Mouse (Mus musculus) forebrain, embryonic 16.5 days (tissue): Measurements from ENCODE around the gene Tns2. TPM values are rescaled to one million over a fixed set of nuclear protein-coding genes. Genes with fewer than 3 reads are reported as not detected.

Experiments
- ATAC-seq: fragments of 200-750 bp; cut with Nextera tagmentation; 2 replicates; pipeline ENCODE4 v1.8.0; 2017; ENCODE audit warnings: mild to moderate bottlenecking, moderate library complexity
- H3K27ac ChIP-seq: fragments of 300-500 bp; sonication (generic); 2 replicates; pipeline ENCODE4 v1.5.1; 2014; ENCODE audit warnings: low read length, control low read depth
- H3K27me3 ChIP-seq: fragments of 300-500 bp; sonication (generic); replicated peaks from 2 replicates; pipeline ENCODE4 v1.6.1; 2014; ENCODE audit warnings: low read length; ENCODE audit not compliant: control insufficient read depth, insufficient read depth
- H3K36me3 ChIP-seq: fragments of 300-500 bp; sonication (generic); 2 replicates; pipeline ENCODE4 v1.6.1; 2014; ENCODE audit not compliant: control insufficient read depth, insufficient read depth
- H3K4me1 ChIP-seq: fragments of 300-500 bp; sonication (generic); replicated peaks from 2 replicates; pipeline ENCODE4 v1.6.1; 2014; ENCODE audit warnings: low read length; ENCODE audit not compliant: control insufficient read depth, insufficient read depth
- H3K4me2 ChIP-seq: fragments of 300-500 bp; sonication (generic); 2 replicates; pipeline ENCODE4 v1.6.1; 2014; ENCODE audit warnings: mild to moderate bottlenecking, low read length, control low read depth
- H3K4me3 ChIP-seq: fragments of 300-500 bp; sonication (generic); replicated peaks from 2 replicates; pipeline ENCODE4 v1.5.1; 2014; ENCODE audit warnings: mild to moderate bottlenecking, low read length, control low read depth
- H3K9ac ChIP-seq: fragments of 300-500 bp; sonication (generic); replicated peaks from 2 replicates; pipeline ENCODE4 v1.6.1; 2014; ENCODE audit warnings: low read depth, low read length, control low read depth
- H3K9me3 ChIP-seq: fragments of 300-500 bp; sonication (generic); 2 replicates; pipeline ENCODE4 v1.6.1; 2016; ENCODE audit warnings: low read length; ENCODE audit not compliant: control insufficient read depth
- WGBS: fragments of 180-500 bp; shearing (Covaris S2); extraction: QIAGEN DNeasy Blood & Tissue Kit; methylation state at CpG from one replicate; pipeline ENCODE4 v1.1.7; 2014; 5-methylcytosine and 5-hydroxymethylcytosine counted together
- polyA plus RNA-seq: library from polyadenylated mRNA; unstranded; fragments of >200 nt; fragmentation: Nextera tagmentation; extraction: Ambion mirVana; gene quantifications from 2 replicates; pipeline ENCODE4 v1.2.1, GENCODE M21; 2015

Tns2 gene
- polyA plus RNA-seq, 1 experiment from 2014 or later = 6.9 TPM

- WGBS = 29% methylated on average over 20 of the region's 20 CpGs
These were observed 56.6 kb downstream of the Tns2 start for GRCm38 (mm10) chr15:102156836-102157235.

GRCm38 (mm10) chr15:102160415-102161060 is 60.3 kb downstream of the Tns2 start:
- Histone ChIP-seq H3K4me2 (no peak overlapping the region), H3K36me3 (no peaks in the 10 kb centered on the region), H3K9ac (no peak overlapping the region), H3K27me3 (no peaks in the 10 kb centered on the region), H3K27ac (no peak overlapping the region), H3K9me3 (no peaks in the 10 kb centered on the region), H3K4me1 (no peaks in the 10 kb centered on the region), H3K4me3 (no peak overlapping the region)
- no peak for ATAC-seq
- WGBS = 70% methylated on average over 25 of the region's 27 CpGs

More at GRCm38 (mm10) chr15:102156836-102157235, 56.6 kb downstream of the Tns2 start:
- H3K4me1 ChIP-seq = no peaks in the 10 kb centered on the region
- H3K27ac ChIP-seq = no peak overlapping the region
- ATAC-seq = no peak
- no peaks in the 10 kb centered on the region for H3K27me3 ChIP-seq
- H3K36me3 ChIP-seq = no peaks in the 10 kb centered on the region
- H3K9me3 ChIP-seq = no peaks in the 10 kb centered on the region
- H3K4me2 ChIP-seq = no peak overlapping the region
- no peak overlapping the region for H3K4me3 ChIP-seq
- H3K9ac ChIP-seq = no peak overlapping the region

- WGBS = 58% methylated on average over 3 of the region's 3 CpGs
- Histone ChIP-seq H3K36me3 (no peaks in the 10 kb centered on the region), H3K27me3 (no peaks in the 10 kb centered on the region), H3K9ac (no peak overlapping the region), H3K27ac (no peak overlapping the region), H3K4me2 (no peak overlapping the region), H3K9me3 (no peaks in the 10 kb centered on the region), H3K4me1 (no peaks in the 10 kb centered on the region), H3K4me3 (no peak overlapping the region)
- ATAC-seq = no peak
These were observed 63.9 kb downstream of the Tns2 start for GRCm38 (mm10) chr15:102163900-102164693.

- Histone ChIP-seq H3K4me1 (no peaks in the 10 kb centered on the region), H3K4me3 (no peak overlapping the region), H3K27ac (no peak overlapping the region), H3K9ac (no peak overlapping the region), H3K27me3 (no peaks in the 10 kb centered on the region), H3K4me2 (no peak overlapping the region), H3K36me3 (no peaks in the 10 kb centered on the region), H3K9me3 (no peaks in the 10 kb centered on the region)
- WGBS = 70% methylated on average over 6 of the region's 6 CpGs
- ATAC-seq = no peak
These were observed 65.4 kb downstream of the Tns2 start for GRCm38 (mm10) chr15:102165468-102166100.

Other genes with a start within 250 kb of the Tns2 start
- gene Krt1, start 249.6 kb upstream of the Tns2 start, polyA plus RNA-seq = 8.2 and 10.8 TPM in 2 replicates
- 0.49 and 0.94 TPM in 2 replicates for gene Krt77, start 230.7 kb upstream of the Tns2 start, polyA plus RNA-seq
- not detected in 2 replicates for gene Krt76, start 207.5 kb upstream of the Tns2 start, polyA plus RNA-seq
- 0.55 TPM in 1 of 2 replicates, not detected in the other for gene Krt4, start 175.7 kb upstream of the Tns2 start, polyA plus RNA-seq
- 0.15 and 0.38 TPM in 2 replicates for gene Krt79, start 160.1 kb upstream of the Tns2 start, polyA plus RNA-seq
- gene Krt78, start 146.1 kb upstream of the Tns2 start, polyA plus RNA-seq = not detected in 2 replicates
- gene Krt8, start 95.9 kb upstream of the Tns2 start, polyA plus RNA-seq = 2.4 and 3.7 TPM in 2 replicates
- gene Krt18, start 72.2 kb upstream of the Tns2 start, polyA plus RNA-seq = 4.4 TPM in 2 replicates
- gene Eif4b, start 26.6 kb upstream of the Tns2 start, polyA plus RNA-seq = 109 and 117 TPM in 2 replicates
- 48.2 and 56.4 TPM in 2 replicates for gene Spryd3, start 35.8 kb downstream of the Tns2 start, polyA plus RNA-seq
- gene Igfbp6, start 43.9 kb downstream of the Tns2 start, polyA plus RNA-seq = 2.2 and 2.4 TPM in 2 replicates
- not detected in 2 replicates for gene Soat2, start 50.1 kb downstream of the Tns2 start, polyA plus RNA-seq
- gene Zfp740, start 102.8 kb downstream of the Tns2 start, polyA plus RNA-seq = 84.6 and 93.4 TPM in 2 replicates
- 37.8 and 39.6 TPM in 2 replicates for gene Csad, start 104.3 kb downstream of the Tns2 start, polyA plus RNA-seq
- gene Itgb7, start 131.5 kb downstream of the Tns2 start, polyA plus RNA-seq = 0.73 and 1.0 TPM in 2 replicates
- gene Rarg, start 157.1 kb downstream of the Tns2 start, polyA plus RNA-seq = 6.4 and 8.0 TPM in 2 replicates
- 0.11 TPM in 1 of 2 replicates, not detected in the other for gene Gm9918, start 170.2 kb downstream of the Tns2 start, polyA plus RNA-seq
- gene Mfsd5, start 179.0 kb downstream of the Tns2 start, polyA plus RNA-seq = 50.6 and 52.8 TPM in 2 replicates
- gene Espl1, start 195.9 kb downstream of the Tns2 start, polyA plus RNA-seq = 10.9 and 11.7 TPM in 2 replicates
- gene Pfdn5, start 225.7 kb downstream of the Tns2 start, polyA plus RNA-seq = 429 and 443 TPM in 2 replicates
- 105 and 111 TPM in 2 replicates for gene Myg1, start 231.3 kb downstream of the Tns2 start, polyA plus RNA-seq